Mouse (Mus musculus): ENCODE data around the gene Nyap1.

- TF ChIP-seq CTCF (conservative IDR thresholded peaks at IDR 0.05; ENCODE audit: insufficient read depth, insufficient read length, low read depth, low read length) (no peak), POLR2A (IDR thresholded peaks at IDR 0.05; ENCODE audit: low read depth, low read length) (no peak)
Observed at GRCm38 (mm10) chr5:137733638-137734288, 7.6 kb downstream of the Nyap1 start.

Data from kidney, adult 2 months (tissue).